7 mouse cellular contexts compared by ENCODE assay signal in the genomic region with DNA sequence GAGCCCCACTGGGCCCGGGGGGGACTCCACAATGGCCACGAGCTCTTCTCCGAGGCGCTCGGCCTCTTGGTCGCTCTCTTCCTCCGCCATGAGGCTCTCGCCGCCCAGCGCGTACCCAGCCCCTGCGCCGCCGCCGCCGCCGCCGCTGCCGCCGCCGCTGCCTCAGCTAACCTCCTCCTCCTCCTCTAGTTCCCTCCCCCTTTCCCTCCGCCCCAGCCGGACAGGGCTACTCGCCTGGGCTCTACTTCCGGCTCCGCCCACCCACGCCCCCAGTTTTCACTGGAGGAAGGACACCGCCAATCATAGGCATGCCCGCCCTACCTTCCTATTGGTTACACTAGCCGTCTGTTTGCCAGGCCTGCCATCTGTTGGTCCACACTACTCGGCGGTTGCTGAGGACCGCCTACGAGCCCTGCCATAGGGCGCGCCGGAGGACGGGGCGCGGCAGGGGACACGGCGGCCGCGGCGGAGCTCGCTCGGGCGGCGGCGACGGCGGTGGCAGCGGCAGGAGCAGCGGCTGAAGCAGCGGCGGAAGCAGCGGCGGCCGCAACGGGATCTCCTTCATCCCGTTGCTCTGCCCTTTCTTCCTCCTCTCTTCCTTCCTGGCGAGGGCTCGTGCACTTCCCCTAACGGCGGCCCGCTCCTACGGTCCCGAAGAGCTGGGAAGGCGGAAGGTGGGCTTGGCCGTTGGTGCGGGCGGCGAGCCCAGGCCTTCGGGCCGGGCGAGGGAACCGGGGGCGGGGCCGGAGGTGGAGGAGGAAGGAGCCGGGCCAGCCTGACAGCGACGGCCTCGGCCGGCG. TPM values are rescaled to one million over a fixed set of nuclear protein-coding genes. Genes with fewer than 3 reads are reported as not detected.
DNase-seq lines count a peak whose midpoint lies in the region; ATAC-seq and TF ChIP-seq lines count a peak whose summit lies in the region.

Gene Zfp654, minus strand, starts transcription at position 90 of the 800 bp plus-strand sequence.
Gene Cggbp1, plus strand, starts transcription at position 434 of the 800 bp plus-strand sequence.

- peak; percentile 100 for ATAC-seq in intestine, postnatal 0 days
- peak; percentile 100 for ATAC-seq in midbrain, embryonic 12.5 days (ENCODE audit: low FRiP score, low read depth)

- TF ChIP-seq POLR2A in small intestine, adult 2 months (IDR thresholded peaks at IDR 0.05; ENCODE audit: low read depth, low read length): peak; percentile 73

- intact Hi-C loops in left cerebral cortex, postnatal 4 days (cut with DNase I): no loop called here

- H3K27me3 ChIP-seq in embryonic facial prominence, embryonic 10.5 days (replicated peaks; ENCODE audit: low read depth, poor library complexity, severe bottlenecking): no peaks in the 10 kb centered on the region
- H3K27me3 ChIP-seq in intestine, postnatal 0 days (replicated peaks; ENCODE audit: control insufficient read depth, insufficient read depth, low read length): no peaks in the 10 kb centered on the region
- no peaks in the 10 kb centered on the region for H3K27me3 ChIP-seq in midbrain, embryonic 12.5 days
- H3K27me3 ChIP-seq in small intestine, adult 2 months (ENCODE audit: control insufficient read depth, insufficient read depth, low read length): no peaks in the 10 kb centered on the region

- H3K9ac ChIP-seq in intestine, postnatal 0 days (ENCODE audit: low read depth, low read length): peak within 1 kb of the TSS; percentile 87
- peak within 1 kb of the TSS; percentile 93 for H3K9ac ChIP-seq in midbrain, embryonic 12.5 days (replicated peaks)

- under 1% methylated on average over 85 of the region's 85 CpGs for WGBS in embryonic facial prominence, embryonic 10.5 days
- 0% methylated on average over 54 of the region's 85 CpGs for WGBS in intestine, postnatal 0 days
- under 1% methylated on average over 64 of the region's 85 CpGs for WGBS in midbrain, embryonic 12.5 days
- under 1% methylated on average over 75 of the region's 85 CpGs for WGBS in small intestine, adult 2 months

- H3K9me3 ChIP-seq in embryonic facial prominence, embryonic 10.5 days: no peaks in the 10 kb centered on the region
- H3K9me3 ChIP-seq in intestine, postnatal 0 days (ENCODE audit: control insufficient read depth): no peaks in the 10 kb centered on the region
- no peaks in the 10 kb centered on the region for H3K9me3 ChIP-seq in midbrain, embryonic 12.5 days

- peaks cover 24% of the 10 kb centered on the region for H3K4me1 ChIP-seq in embryonic facial prominence, embryonic 10.5 days
- no peaks in the 10 kb centered on the region; the same call in 1 of the 2 replicates for H3K4me1 ChIP-seq in intestine, postnatal 0 days (replicated peaks; ENCODE audit: control insufficient read depth, insufficient read depth, low read length)
- H3K4me1 ChIP-seq in midbrain, embryonic 12.5 days: peaks cover 22% of the 10 kb centered on the region
- H3K4me1 ChIP-seq in small intestine, adult 2 months (ENCODE audit: control insufficient read depth, insufficient read depth, insufficient read length, low read length): peaks cover 2% of the 10 kb centered on the region; the same call in 1 of the 2 replicates

- no peak; the same call in 1 of the 2 replicates for TF ChIP-seq CTCF in intestine, postnatal 0 days (IDR thresholded peaks at IDR 0.05; ENCODE audit: low read depth)
- TF ChIP-seq CTCF in small intestine, adult 2 months (IDR thresholded peaks at IDR 0.05; ENCODE audit: extremely low read depth, insufficient read length, insufficient replicate concordance, low read depth, low read length): no peak

- peaks cover 30% of the 10 kb centered on the region for H3K36me3 ChIP-seq in embryonic facial prominence, embryonic 10.5 days (replicated peaks)
- H3K36me3 ChIP-seq in intestine, postnatal 0 days (ENCODE audit: control insufficient read depth, insufficient read depth): peaks cover 11% of the 10 kb centered on the region
- peaks cover 15% of the 10 kb centered on the region for H3K36me3 ChIP-seq in midbrain, embryonic 12.5 days
- peaks cover 16% of the 10 kb centered on the region for H3K36me3 ChIP-seq in small intestine, adult 2 months (ENCODE audit: control insufficient read depth, insufficient read depth, low read length)

- peak; percentile 100 for DNase-seq in adrenal gland, postnatal 10 days
- DNase-seq in embryonic facial prominence, embryonic 10.5 days (ENCODE audit: low spot score): peak; percentile 100
- peak; percentile 85 for DNase-seq in gonadal fat pad, adult 2 months (ENCODE audit: low read depth)
- DNase-seq in left cerebral cortex, postnatal 4 days: peak; percentile 100

- peak within 1 kb of the TSS; percentile 88 for H3K4me2 ChIP-seq in intestine, postnatal 0 days (replicated peaks; ENCODE audit: low read depth)
- peak within 1 kb of the TSS; percentile 95 for H3K4me2 ChIP-seq in midbrain, embryonic 12.5 days (replicated peaks)

- H3K27ac ChIP-seq in embryonic facial prominence, embryonic 10.5 days (replicated peaks): peak within 1 kb of the TSS; percentile 97
- H3K27ac ChIP-seq in intestine, postnatal 0 days (ENCODE audit: low read depth, low read length): peak within 1 kb of the TSS; percentile 99
- H3K27ac ChIP-seq in midbrain, embryonic 12.5 days (replicated peaks): peak within 1 kb of the TSS; percentile 97
- peak within 1 kb of the TSS; percentile 94 for H3K27ac ChIP-seq in small intestine, adult 2 months (ENCODE audit: insufficient read depth, low read depth, low read length)

- peak within 1 kb of the TSS; percentile 97 for H3K4me3 ChIP-seq in embryonic facial prominence, embryonic 10.5 days
- H3K4me3 ChIP-seq in intestine, postnatal 0 days (ENCODE audit: low read depth, low read length): peak within 1 kb of the TSS; percentile 96
- peak within 1 kb of the TSS; percentile 81 for H3K4me3 ChIP-seq in midbrain, embryonic 12.5 days
- peak within 1 kb of the TSS; percentile 92 for H3K4me3 ChIP-seq in small intestine, adult 2 months (ENCODE audit: low read depth, low read length)

RNA-seq across cellular contexts. Expression of gene Zfp654, which starts in this region (rescaled TPM):
- 10 to 100 TPM; 15.4 to 16.7 TPM for total RNA-seq in adrenal gland, postnatal 10 days (2021)
- polyA plus RNA-seq in embryonic facial prominence, embryonic 10.5 days (2016; fragmentation: Nextera tagmentation; extraction: Ambion mirVana): 5.9 and 6.6 TPM in 2 replicates
- polyA plus RNA-seq in gonadal fat pad, adult 2 months (2012; rRNA removed): 2.0 and 2.2 TPM in 2 replicates
- 2.5 and 2.8 TPM in 2 replicates for polyA plus RNA-seq in intestine, postnatal 0 days (2015; fragmentation: Nextera tagmentation; extraction: Ambion mirVana)
- 10 to 100 TPM; 13.6 to 15.7 TPM for total RNA-seq in left cerebral cortex, postnatal 4 days (2021)
- 10.6 and 11.2 TPM in 2 replicates for polyA plus RNA-seq in midbrain, embryonic 12.5 days (2016; fragmentation: Nextera tagmentation; extraction: Ambion mirVana)
- 0.18 and 0.37 TPM in 2 replicates for polyA plus RNA-seq in small intestine, adult 2 months (2012; rRNA removed)

RNA-seq across cellular contexts. Expression of gene Cggbp1, which starts in this region (rescaled TPM):
- 100 to 1,000 TPM; 109 to 115 TPM for total RNA-seq in adrenal gland, postnatal 10 days (2021)
- 87.4 and 88.4 TPM in 2 replicates for polyA plus RNA-seq in embryonic facial prominence, embryonic 10.5 days (2016; fragmentation: Nextera tagmentation; extraction: Ambion mirVana)
- 18.5 and 21.8 TPM in 2 replicates for polyA plus RNA-seq in gonadal fat pad, adult 2 months (2012; rRNA removed)
- polyA plus RNA-seq in intestine, postnatal 0 days (2015; fragmentation: Nextera tagmentation; extraction: Ambion mirVana): 34.4 and 37.7 TPM in 2 replicates
- total RNA-seq in left cerebral cortex, postnatal 4 days (2021): 10 to 100 TPM; 76.0 to 87.3 TPM
- 114 and 116 TPM in 2 replicates for polyA plus RNA-seq in midbrain, embryonic 12.5 days (2016; fragmentation: Nextera tagmentation; extraction: Ambion mirVana)
- 1.6 and 3.8 TPM in 2 replicates for polyA plus RNA-seq in small intestine, adult 2 months (2012; rRNA removed)

Comparison
In these comparisons a context has a peak if more than half of its experiments do, and no peak if none do; other contexts are left out.
1. Peak in every context shown above with its lines: DNase-seq, ATAC-seq, H3K4me3 ChIP-seq and H3K27ac ChIP-seq.